Mouse (Mus musculus): ENCODE measurements at regions not wholly inside any gene's neighbourhood (a gene's known extent, or its start where the extent isn't known, plus 50 kb on each side); places are given as distances from the start of the nearest gene placed in this dataset.

DNA sequence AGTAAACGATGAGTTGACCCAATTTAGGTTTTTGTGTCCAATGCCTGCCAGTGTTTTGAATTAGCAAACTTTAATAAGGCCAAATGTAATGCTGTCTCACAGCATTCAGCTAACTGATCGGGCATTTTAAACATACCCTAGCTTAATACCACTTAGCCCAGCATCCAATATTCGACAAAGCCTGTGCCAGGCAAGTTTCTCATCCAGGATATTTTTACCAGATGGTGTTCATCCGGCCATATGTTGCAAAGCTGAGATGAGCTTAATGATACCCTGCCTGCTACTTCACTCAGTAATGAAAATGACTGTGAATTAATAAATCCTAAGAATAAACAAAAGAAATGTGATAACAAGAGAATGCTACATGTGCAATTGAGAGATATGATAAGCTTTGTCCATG, 116.8 kb downstream of the Tpm3-rs7 start:
- peak; percentile 28 to 37 for DNase-seq (ENCODE audit: low spot score in 2 of 2)

DNA sequence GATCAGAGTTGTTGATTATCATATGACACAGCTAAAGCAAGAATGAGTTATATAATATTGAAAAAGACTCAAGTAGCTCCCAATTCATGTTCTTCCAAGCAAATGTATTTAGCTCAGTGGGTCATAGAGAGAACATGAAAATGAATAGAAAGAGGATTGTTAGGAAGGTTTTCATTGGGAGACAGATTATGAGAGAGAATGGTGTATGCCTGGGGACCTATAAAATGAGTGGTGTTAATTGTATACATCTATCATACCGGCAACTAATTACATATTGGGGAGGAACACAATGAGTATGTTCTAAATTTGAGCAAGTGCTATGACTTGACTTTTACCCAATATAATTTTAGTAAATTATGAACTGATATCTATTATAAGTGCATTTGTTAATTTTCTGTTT, 127.9 kb downstream of the Tpm3-rs7 start:
- DNase-seq (ENCODE audit: low spot score in 2 of 2): no peak

DNA sequence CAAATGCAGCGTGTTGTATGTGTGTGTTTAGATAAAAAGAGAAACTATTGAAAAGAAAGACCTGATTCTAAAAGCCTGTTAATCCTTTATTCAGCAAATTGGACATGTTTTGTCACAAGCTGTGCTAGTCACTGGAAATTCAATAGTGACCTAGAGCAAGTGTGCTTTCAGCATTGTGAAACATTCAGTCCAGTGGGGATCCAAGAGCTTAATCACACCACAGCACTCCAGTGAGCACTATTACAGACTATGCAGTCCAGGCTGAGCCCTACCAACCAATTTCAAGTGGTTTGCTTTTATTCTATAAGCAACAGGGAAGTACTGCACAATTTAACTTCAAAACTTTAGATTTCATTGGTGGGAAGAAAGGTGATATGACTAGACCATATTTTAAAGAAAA, 140.5 kb downstream of the Tpm3-rs7 start:
- no peak for DNase-seq (ENCODE audit: low spot score in 2 of 2)

DNA sequence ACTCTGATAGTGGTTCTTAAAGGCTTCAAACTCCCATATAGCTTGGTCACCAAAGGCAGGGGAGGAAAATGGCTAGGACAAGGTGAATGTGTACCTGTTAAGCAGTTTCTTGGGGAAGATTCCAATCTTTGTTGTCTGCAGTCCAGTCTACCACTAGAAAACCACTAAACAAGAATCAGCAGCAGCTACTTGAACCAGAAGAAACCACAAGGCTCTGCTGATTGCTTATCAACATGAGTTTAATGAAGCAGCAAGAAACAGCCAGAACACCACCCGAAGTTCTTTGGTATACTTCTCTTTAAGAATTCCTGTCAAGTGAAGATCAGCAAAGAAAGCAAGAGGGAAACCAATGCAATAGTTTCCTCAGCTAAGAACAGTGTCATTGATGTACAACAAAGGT, 143.1 kb downstream of the Tpm3-rs7 start:
- DNase-seq (ENCODE audit: low spot score in 2 of 2): no peak

DNA sequence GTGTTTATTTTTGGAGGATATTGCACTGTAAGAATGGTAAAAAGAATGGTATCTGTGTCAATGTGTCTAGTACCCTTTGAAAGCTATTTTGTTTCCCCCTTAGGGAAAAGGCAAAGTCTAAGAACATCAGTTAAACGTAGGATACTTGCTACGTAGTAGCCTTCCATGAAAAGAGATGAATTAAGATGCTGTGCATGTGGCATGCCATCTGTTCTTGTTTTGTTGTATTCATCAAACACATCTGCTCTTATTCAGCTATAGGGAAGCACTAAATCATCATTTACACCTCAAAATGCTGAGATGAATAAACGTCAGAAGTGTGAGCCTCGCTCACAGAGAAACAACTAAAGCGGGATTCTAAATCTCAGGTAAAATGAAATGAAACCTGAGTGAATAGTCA, 154.7 kb downstream of the Tpm3-rs7 start:
- DNase-seq (ENCODE audit: low spot score in 2 of 2): peak in 1 of 2 experiments; percentile 24

DNA sequence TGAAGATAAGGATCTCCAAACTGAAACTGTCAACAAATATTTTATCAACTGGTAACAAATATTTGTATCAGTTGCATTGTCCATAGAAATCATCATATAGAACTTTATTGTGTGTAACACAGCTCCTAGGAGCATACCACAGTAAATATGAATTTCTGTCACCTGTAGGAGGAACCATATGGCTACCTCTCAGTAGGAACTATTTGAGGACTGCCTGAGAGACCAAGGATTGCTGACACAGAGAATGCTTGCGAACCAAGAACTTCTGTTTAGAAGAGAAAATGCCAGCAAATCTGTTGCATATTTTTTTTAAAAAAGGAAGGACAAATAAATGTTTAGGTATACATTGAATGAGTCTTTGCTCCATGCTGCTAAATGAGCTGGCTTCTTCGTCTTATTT, 155.6 kb downstream of the Tpm3-rs7 start:
- no peak for DNase-seq (ENCODE audit: low spot score in 2 of 2)

DNA sequence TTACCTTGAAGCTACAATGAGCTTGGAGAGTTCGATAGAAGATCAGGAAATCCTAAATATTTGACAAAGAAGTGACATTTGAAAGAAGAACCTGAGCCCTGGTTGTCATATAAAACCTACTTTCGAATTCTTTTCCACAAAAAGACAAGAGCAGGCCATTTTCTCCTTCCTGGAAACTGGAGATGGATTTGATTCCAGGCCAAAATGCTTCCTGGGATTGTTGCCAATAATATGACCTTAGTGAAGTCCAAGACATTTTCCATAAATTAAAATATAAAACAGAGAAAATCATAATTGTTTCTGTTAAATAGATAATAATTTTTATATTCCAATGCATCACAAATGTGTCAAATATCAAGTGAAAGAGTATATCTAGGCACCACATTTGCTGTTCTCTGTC, 172.2 kb downstream of the Tpm3-rs7 start:
- no peak for DNase-seq (ENCODE audit: low spot score in 2 of 2)

DNA sequence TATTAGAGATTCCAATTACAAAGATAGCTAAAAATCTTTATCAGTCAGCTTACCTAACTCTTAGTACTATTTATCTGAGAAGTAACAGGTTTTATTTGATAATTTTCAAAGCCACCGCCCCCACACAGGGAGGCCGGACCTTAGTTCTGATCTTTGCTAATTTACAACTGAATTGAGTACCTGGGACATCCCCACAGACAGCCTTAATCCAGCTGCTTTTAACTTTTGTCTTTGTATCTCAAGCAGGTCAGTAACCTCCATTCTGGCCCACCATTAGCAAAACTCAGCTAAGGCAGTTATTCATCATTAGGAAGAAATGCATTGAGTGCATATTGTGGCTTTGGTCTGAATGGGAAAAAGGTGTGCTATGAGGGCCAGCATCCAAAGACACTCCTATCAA, 189.4 kb downstream of the Tpm3-rs7 start:
- no peak for DNase-seq (ENCODE audit: low spot score in 2 of 2)

Measured in right cerebral cortex, postnatal 10 days (tissue).